Mouse (Mus musculus): ENCODE measurements around the gene Uox.

The Uox gene

GRCm38 (mm10) chr3:146583908-146584307 is 13.7 kb downstream of the Uox start:
- DNase-seq (ENCODE audit: low spot score) = no peak

- DNase-seq (ENCODE audit: low spot score) = no peak
These were observed 16.4 kb downstream of the Uox start for GRCm38 (mm10) chr3:146586616-146587015.

GRCm38 (mm10) chr3:146589523-146589922 is 19.3 kb downstream of the Uox start:
- DNase-seq (ENCODE audit: low spot score) = no peak

- no peak for DNase-seq (ENCODE audit: low spot score)
These were observed 20.9 kb downstream of the Uox start for GRCm38 (mm10) chr3:146591159-146591558.

GRCm38 (mm10) chr3:146591601-146592000 is 21.4 kb downstream of the Uox start:
- DNase-seq (ENCODE audit: low spot score) = no peak

GRCm38 (mm10) chr3:146595440-146595839 is 25.2 kb downstream of the Uox start:
- no peak for DNase-seq (ENCODE audit: low spot score)

GRCm38 (mm10) chr3:146596387-146596786 is 26.2 kb downstream of the Uox start:
- no peak for DNase-seq (ENCODE audit: low spot score)

- no peak for DNase-seq (ENCODE audit: low spot score)
These were observed 26.6 kb downstream of the Uox start for GRCm38 (mm10) chr3:146596864-146597263.

GRCm38 (mm10) chr3:146598411-146598810 is 28.2 kb downstream of the Uox start:
- no peak for DNase-seq (ENCODE audit: low spot score)

GRCm38 (mm10) chr3:146599198-146599900 is 29.1 kb downstream of the Uox start:
- DNase-seq (ENCODE audit: low spot score) = no peak

GRCm38 (mm10) chr3:146601205-146601604 is 31.0 kb downstream of the Uox start:
- no peak for DNase-seq (ENCODE audit: low spot score)

- no peak for DNase-seq (ENCODE audit: low spot score)
These were observed 32.3 kb downstream of the Uox start for GRCm38 (mm10) chr3:146602531-146602930.

- no peak for DNase-seq (ENCODE audit: low spot score)
These were observed 34.4 kb downstream of the Uox start for GRCm38 (mm10) chr3:146604647-146605046.

- no peak for DNase-seq (ENCODE audit: low spot score)
These were observed 37.1 kb downstream of the Uox start for GRCm38 (mm10) chr3:146607368-146607767.

GRCm38 (mm10) chr3:146610322-146610721 is 40.1 kb downstream of the Uox start:
- DNase-seq (ENCODE audit: low spot score) = no peak

GRCm38 (mm10) chr3:146611261-146611660 is 41.0 kb downstream of the Uox start:
- no peak for DNase-seq (ENCODE audit: low spot score)

GRCm38 (mm10) chr3:146611821-146612220 is 41.6 kb downstream of the Uox start:
- no peak for DNase-seq (ENCODE audit: low spot score)

GRCm38 (mm10) chr3:146615496-146615895 is 45.3 kb downstream of the Uox start, which contains the start of gene Dnase2b:
Gene Dnase2b, minus strand, starts transcription at chr3:146615596.
- no peak for DNase-seq (ENCODE audit: low spot score)

- no peak for DNase-seq (ENCODE audit: low spot score)
These were observed 46.5 kb downstream of the Uox start for GRCm38 (mm10) chr3:146616533-146617283.

- no peak for DNase-seq (ENCODE audit: low spot score)
These were observed 47.7 kb downstream of the Uox start for GRCm38 (mm10) chr3:146617946-146618345.

- no peak for DNase-seq (ENCODE audit: low spot score)
These were observed 48.1 kb downstream of the Uox start for GRCm38 (mm10) chr3:146618357-146618756.

- DNase-seq (ENCODE audit: low spot score) = no peak
These were observed 49.9 kb downstream of the Uox start for GRCm38 (mm10) chr3:146620101-146620500.

- DNase-seq (ENCODE audit: low spot score) = peak; percentile 65
These were observed 50.5 kb downstream of the Uox start for GRCm38 (mm10) chr3:146620555-146621249.

Measured in layer of hippocampus, adult 9-10 months (tissue).